Comparison of ENCODE assay signal across 8 mouse cellular contexts in the genomic region with DNA sequence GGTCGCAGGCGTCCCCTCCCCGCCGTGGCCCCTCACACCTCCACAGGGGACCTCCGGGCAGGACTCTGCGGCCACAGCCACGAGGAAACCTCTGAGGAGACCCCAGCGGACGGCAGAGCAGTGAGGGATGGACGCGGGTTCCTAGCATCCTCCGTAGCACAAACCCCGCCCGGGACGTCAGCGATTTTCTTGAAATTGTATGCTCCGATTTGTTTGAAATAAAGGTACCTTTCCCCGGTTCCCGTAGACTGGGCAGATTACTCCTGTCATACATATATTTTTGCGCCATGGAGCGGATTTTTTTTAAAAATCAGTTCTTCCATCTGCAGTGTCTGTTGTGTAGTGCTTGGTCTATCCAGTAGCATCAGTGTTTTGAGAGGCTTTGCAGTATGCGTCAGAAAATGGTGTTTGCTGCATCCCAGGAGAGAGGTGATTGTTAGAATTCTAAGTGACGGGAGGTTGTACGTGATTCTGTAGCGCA. TPM values are rescaled to one million over a fixed set of nuclear protein-coding genes. Genes with fewer than 3 reads are reported as not detected.
DNase-seq lines count a peak whose midpoint lies in the region; ATAC-seq and TF ChIP-seq lines count a peak whose summit lies in the region.

No protein-coding gene starts in this region.

- no peaks in the 10 kb centered on the region; the same call in 1 of the 2 replicates for H3K4me1 ChIP-seq in kidney, adult 2 months (ENCODE audit: control insufficient read depth, insufficient read depth, low read length)
- no peaks in the 10 kb centered on the region for H3K4me1 ChIP-seq in ES-Bruce4 (ENCODE audit: control insufficient read depth, insufficient read depth, low read length)
- H3K4me1 ChIP-seq in intestine, embryonic 14.5 days (replicated peaks; ENCODE audit: control insufficient read depth, insufficient read depth, low read length) = 0 out of 2 replicates have a peak, but pooled peaks cover 3% of the 10 kb centered on the region
- H3K4me1 ChIP-seq in midbrain, embryonic 16.5 days (ENCODE audit: control insufficient read depth, insufficient read depth, low read length) = peaks cover 13% of the 10 kb centered on the region

- peak; percentile 65 for ATAC-seq in intestine, embryonic 14.5 days (replicated peaks; ENCODE audit: low FRiP score, low TSS enrichment, low read depth)
- ATAC-seq in midbrain, embryonic 16.5 days = peak; percentile 86

- TF ChIP-seq CTCF in kidney, adult 2 months (conservative IDR thresholded peaks at IDR 0.05; ENCODE audit: insufficient read depth, insufficient read length, low read depth, low read length) = no peak
- no peak for TF ChIP-seq CTCF in ES-Bruce4 (IDR thresholded peaks at IDR 0.05; ENCODE audit: low read depth, low read length)

- peak overlapping the region; percentile 69 for H3K4me2 ChIP-seq in intestine, embryonic 14.5 days (ENCODE audit: low read length)
- H3K4me2 ChIP-seq in midbrain, embryonic 16.5 days (ENCODE audit: low read length) = peak overlapping the region; percentile 55

- H3K9me3 ChIP-seq in ES-Bruce4 (replicated peaks; ENCODE audit: control insufficient read depth, insufficient read depth, low read length, poor library complexity, severe bottlenecking) = no peaks in the 10 kb centered on the region
- H3K9me3 ChIP-seq in intestine, embryonic 14.5 days (ENCODE audit: control insufficient read depth, low read length) = no peaks in the 10 kb centered on the region
- H3K9me3 ChIP-seq in midbrain, embryonic 16.5 days (replicated peaks; ENCODE audit: control insufficient read depth, low read length, poor library complexity, severe bottlenecking) = no peaks in the 10 kb centered on the region

- TF ChIP-seq POLR2A in kidney, adult 2 months (IDR thresholded peaks at IDR 0.05; ENCODE audit: low read depth, low read length) = no peak
- TF ChIP-seq POLR2A in ES-Bruce4 (IDR thresholded peaks at IDR 0.05; ENCODE audit: insufficient read depth, low read length) = no peak

- H3K9ac ChIP-seq in ES-Bruce4 (ENCODE audit: low read depth, poor library complexity, severe bottlenecking) = peak overlapping the region; percentile 83
- peak overlapping the region; percentile 84 for H3K9ac ChIP-seq in intestine, embryonic 14.5 days (ENCODE audit: low read length)
- H3K9ac ChIP-seq in midbrain, embryonic 16.5 days (ENCODE audit: low read depth, low read length) = peak overlapping the region; percentile 96

- under 1% methylated on average over 25 of the region's 25 CpGs for WGBS in kidney, adult 2 months
- 1% methylated on average over 25 of the region's 25 CpGs for WGBS in intestine, embryonic 14.5 days
- WGBS in midbrain, embryonic 16.5 days = under 1% methylated on average over 25 of the region's 25 CpGs

- no peak for DNase-seq in kidney, adult 2 months
- no peak for DNase-seq in kidney, postnatal 4 days
- peak; percentile 69 for DNase-seq in embryo, embryonic 11 days
- DNase-seq in intestine, embryonic 14.5 days (ENCODE audit: low spot score) = peak; percentile 81
- no peak for DNase-seq in thymus, postnatal 36 days
- DNase-seq in yolk sac, embryonic 10.5 days (ENCODE audit: low spot score) = no peak

- H3K27ac ChIP-seq in kidney, adult 2 months (ENCODE audit: insufficient read depth, low read depth, low read length) = no peak overlapping the region
- no peak overlapping the region for H3K27ac ChIP-seq in ES-Bruce4 (ENCODE audit: insufficient read depth, low read length)
- H3K27ac ChIP-seq in intestine, embryonic 14.5 days (ENCODE audit: low read depth) = peak overlapping the region; percentile 64
- H3K27ac ChIP-seq in midbrain, embryonic 16.5 days (ENCODE audit: low read length) = peak overlapping the region; percentile 93

- no peaks in the 10 kb centered on the region for H3K27me3 ChIP-seq in kidney, adult 2 months (replicated peaks; ENCODE audit: control insufficient read depth, insufficient read depth, low read length)
- no peaks in the 10 kb centered on the region for H3K27me3 ChIP-seq in ES-Bruce4 (ENCODE audit: control insufficient read depth, insufficient read depth, low read length, poor library complexity, severe bottlenecking)
- H3K27me3 ChIP-seq in intestine, embryonic 14.5 days (replicated peaks; ENCODE audit: control insufficient read depth, insufficient read depth, low read length) = no peaks in the 10 kb centered on the region
- no peaks in the 10 kb centered on the region for H3K27me3 ChIP-seq in midbrain, embryonic 16.5 days (ENCODE audit: control insufficient read depth, insufficient read depth, low read depth, low read length)

- no peaks in the 10 kb centered on the region for H3K36me3 ChIP-seq in kidney, adult 2 months (ENCODE audit: control insufficient read depth, insufficient read depth, low read length)
- H3K36me3 ChIP-seq in ES-Bruce4 (ENCODE audit: control insufficient read depth, insufficient read depth, low read length, poor library complexity, severe bottlenecking) = no peaks in the 10 kb centered on the region; the same call in none of the 2 replicates
- H3K36me3 ChIP-seq in intestine, embryonic 14.5 days (ENCODE audit: control insufficient read depth, insufficient read depth, low read length) = peaks cover 32% of the 10 kb centered on the region
- H3K36me3 ChIP-seq in midbrain, embryonic 16.5 days (ENCODE audit: control insufficient read depth, insufficient read depth, low read length) = peaks cover 5% of the 10 kb centered on the region; the same call in 1 of the 2 replicates

- H3K4me3 ChIP-seq in kidney, adult 2 months (ENCODE audit: insufficient read depth, low read depth, low read length) = peak overlapping the region; percentile 61
- peak overlapping the region; percentile 90 for H3K4me3 ChIP-seq in ES-Bruce4 (ENCODE audit: low read depth, low read length)
- H3K4me3 ChIP-seq in intestine, embryonic 14.5 days (ENCODE audit: low read depth, low read length) = peak overlapping the region; percentile 83
- H3K4me3 ChIP-seq in midbrain, embryonic 16.5 days (ENCODE audit: low read depth, low read length) = peak overlapping the region; percentile 80

- TF ChIP-seq EP300 in ES-Bruce4 (IDR thresholded peaks at IDR 0.05; ENCODE audit: insufficient read depth, low read depth, low read length) = no peak

RNA-seq across cellular contexts. Expression of gene Cplane1, which starts 0.4 kb away (rescaled TPM):
- 3.2 TPM in 2 replicates for polyA plus RNA-seq in kidney, adult 2 months (2012; rRNA removed)
- 25.9 and 30.7 TPM in 2 replicates for polyA plus RNA-seq in ES-Bruce4 (2011; ENCODE audit: insufficient read depth, insufficient read length, low read depth, missing spikeins)
- polyA plus RNA-seq in intestine, embryonic 14.5 days (2014; fragmentation: Nextera tagmentation; extraction: Ambion mirVana) = 10.0 and 12.3 TPM in 2 replicates
- polyA plus RNA-seq in midbrain, embryonic 16.5 days (2015; fragmentation: Nextera tagmentation; extraction: Ambion mirVana) = 15.3 and 18.1 TPM in 2 replicates

Comparison
In these comparisons a context has a peak if more than half of its experiments do, and no peak if none do; other contexts are left out.
1. DNase-seq: peak in embryo, embryonic 11 days (single experiment) and intestine, embryonic 14.5 days (single experiment); none in kidney, adult 2 months (single experiment), kidney, postnatal 4 days (0 of 2), thymus, postnatal 36 days (0 of 2) and yolk sac, embryonic 10.5 days (single experiment).
2. H3K27ac ChIP-seq: peak in intestine, embryonic 14.5 days (single experiment) and midbrain, embryonic 16.5 days (single experiment); none in kidney, adult 2 months (single experiment) and ES-Bruce4 (single experiment).
3. Peak in every context shown above with its lines, with median percentiles within 50 percentile points of each other: H3K4me3 ChIP-seq and H3K9ac ChIP-seq.